Mouse (Mus musculus): ENCODE results near the gene Tmem88b. TPM values are rescaled to one million over a fixed set of nuclear protein-coding genes. Genes with fewer than 3 reads are reported as not detected.
A peak's percentile ranks its signal among the peaks of the same experiment; 100 is the strongest.
"Not testable (repeated sequence)": the region's sequence is repeated elsewhere in the genome, so short reads cannot be mapped to it uniquely, and the experiment has no call there.

Gene Tmem88b
- polyA plus RNA-seq, 1 experiment from 2014 or later = 1.3 TPM

DNA sequence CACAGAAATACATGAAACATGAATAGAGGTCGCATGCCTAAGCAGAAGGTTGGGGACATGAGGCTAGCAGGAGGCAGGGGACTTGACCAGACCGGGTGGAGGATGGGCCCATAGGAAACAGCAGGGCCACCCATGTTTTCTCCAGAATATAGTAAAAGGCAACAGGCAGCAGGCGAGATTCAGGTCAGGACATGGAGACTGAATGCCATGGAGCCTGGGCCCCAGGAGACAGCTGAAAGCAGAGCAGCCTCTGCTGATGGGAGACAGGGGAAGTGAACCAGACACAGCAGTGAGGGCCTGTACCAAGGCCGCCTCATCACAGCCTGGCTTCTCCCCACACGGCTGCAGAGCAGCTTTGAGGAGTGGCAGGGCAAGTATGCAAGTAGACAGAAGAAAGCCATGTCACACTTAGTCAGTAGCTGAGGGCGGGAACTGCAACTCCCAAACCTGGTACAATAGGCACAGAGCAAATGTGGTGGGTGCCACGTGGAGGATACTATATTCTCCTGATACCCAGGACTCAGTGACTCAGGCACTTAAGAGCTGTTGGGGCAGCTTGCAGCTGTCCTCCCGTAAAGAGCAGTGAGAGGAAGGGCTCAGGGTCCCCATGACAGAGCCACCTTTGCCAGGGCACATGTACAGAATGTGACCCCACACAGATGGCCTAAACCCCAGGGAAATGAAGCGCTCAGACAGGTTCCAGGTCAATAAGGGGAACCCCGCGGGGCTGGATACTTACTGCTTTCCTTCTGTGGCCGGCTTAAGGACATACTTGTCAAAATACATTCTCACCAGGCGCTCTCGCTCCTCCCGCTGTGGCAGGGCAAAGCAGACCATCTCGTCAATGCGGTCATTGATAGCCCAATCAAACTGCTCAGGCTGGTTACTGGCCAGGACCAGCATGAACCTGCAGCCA lies 38.8 kb downstream of the Tmem88b start:
- no peak overlapping the region for H3K4me2 ChIP-seq (ENCODE audit: low read length)
- H3K4me1 ChIP-seq (ENCODE audit: control insufficient read depth, insufficient read depth, low read depth, low read length) = no peaks in the 10 kb centered on the region
- no peaks in the 10 kb centered on the region for H3K27me3 ChIP-seq (replicated peaks; ENCODE audit: control insufficient read depth, insufficient read depth, low read length)
- no peak for ATAC-seq
- H3K9me3 ChIP-seq (ENCODE audit: control insufficient read depth, low read length) = no peaks in the 10 kb centered on the region
- no peak overlapping the region for H3K27ac ChIP-seq (ENCODE audit: low read depth, low read length)
- H3K36me3 ChIP-seq (ENCODE audit: control insufficient read depth, insufficient read depth, low read length) = peaks cover 30% of the 10 kb centered on the region
- WGBS = 88% methylated on average over 17 of the region's 17 CpGs
- H3K9ac ChIP-seq (ENCODE audit: low read depth, low read length) = no peak overlapping the region
- no peak overlapping the region for H3K4me3 ChIP-seq (ENCODE audit: low read length)

DNA sequence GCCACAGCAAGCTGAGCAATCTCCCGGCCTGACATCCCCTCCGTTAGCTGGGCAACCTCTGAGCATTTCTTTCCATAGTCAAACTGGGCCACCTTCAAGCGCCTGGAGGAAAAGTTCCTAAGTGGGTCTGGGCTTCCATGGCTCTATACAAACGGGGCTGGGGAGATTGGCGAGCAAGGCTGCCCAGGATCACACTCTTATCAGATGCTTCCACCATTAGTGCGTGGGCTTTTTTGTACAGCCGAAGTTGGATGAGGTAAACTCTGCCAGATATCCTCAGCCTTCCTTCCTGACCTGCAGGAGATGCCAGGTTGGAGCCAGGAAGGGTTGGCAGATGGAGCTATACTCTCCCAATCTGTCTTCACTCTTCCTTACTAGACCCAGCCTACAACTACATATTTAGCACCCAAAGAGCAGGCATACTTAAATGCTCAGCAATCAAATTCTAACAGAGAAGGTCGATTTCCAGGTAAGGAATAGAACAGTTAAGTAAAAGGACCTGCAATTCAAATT lies 39.6 kb downstream of the Tmem88b start:
- Histone ChIP-seq H3K4me1 (ENCODE audit: control insufficient read depth, insufficient read depth, low read depth, low read length) (no peaks in the 10 kb centered on the region), H3K36me3 (ENCODE audit: control insufficient read depth, insufficient read depth, low read length) (peaks cover 33% of the 10 kb centered on the region), H3K9ac (ENCODE audit: low read depth, low read length) (no peak overlapping the region), H3K27ac (ENCODE audit: low read depth, low read length) (no peak overlapping the region), H3K4me2 (ENCODE audit: low read length) (no peak overlapping the region), H3K9me3 (ENCODE audit: control insufficient read depth, low read length) (no peaks in the 10 kb centered on the region), H3K4me3 (ENCODE audit: low read length) (no peak overlapping the region), H3K27me3 (replicated peaks; ENCODE audit: control insufficient read depth, insufficient read depth, low read length) (no peaks in the 10 kb centered on the region)
- WGBS = 89% methylated on average over 8 of the region's 8 CpGs
- ATAC-seq = no peak

DNA sequence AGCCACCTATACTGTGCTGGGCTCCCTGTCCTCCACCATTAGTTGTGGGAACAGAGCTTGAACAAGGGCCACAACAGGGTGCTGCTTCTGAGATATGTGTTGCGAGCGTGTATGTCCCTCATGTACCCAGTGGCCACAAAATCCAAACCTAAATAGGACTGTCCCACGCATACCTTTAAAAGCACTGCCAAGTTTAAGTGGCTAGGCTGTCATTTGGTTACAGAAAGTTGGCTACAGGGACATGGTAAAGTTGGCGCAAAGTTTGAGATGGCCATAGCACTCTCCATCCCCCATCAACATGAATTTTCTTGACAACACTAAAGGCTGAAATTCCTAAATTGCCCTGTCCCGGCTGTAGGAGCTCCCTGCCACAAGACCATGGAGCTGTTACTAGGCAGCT lies 40.5 kb downstream of the Tmem88b start:
- no peak for ATAC-seq
- 96% methylated on average over 5 of the region's 5 CpGs for WGBS
- no peak overlapping the region for H3K27ac ChIP-seq (ENCODE audit: low read depth, low read length)
- H3K27me3 ChIP-seq (replicated peaks; ENCODE audit: control insufficient read depth, insufficient read depth, low read length) = no peaks in the 10 kb centered on the region
- no peak overlapping the region for H3K4me2 ChIP-seq (ENCODE audit: low read length)
- H3K4me1 ChIP-seq (ENCODE audit: control insufficient read depth, insufficient read depth, low read depth, low read length) = no peaks in the 10 kb centered on the region
- no peak overlapping the region for H3K9ac ChIP-seq (ENCODE audit: low read depth, low read length)
- peaks cover 40% of the 10 kb centered on the region for H3K36me3 ChIP-seq (ENCODE audit: control insufficient read depth, insufficient read depth, low read length)
- H3K4me3 ChIP-seq (ENCODE audit: low read length) = no peak overlapping the region
- H3K9me3 ChIP-seq (ENCODE audit: control insufficient read depth, low read length) = no peaks in the 10 kb centered on the region

DNA sequence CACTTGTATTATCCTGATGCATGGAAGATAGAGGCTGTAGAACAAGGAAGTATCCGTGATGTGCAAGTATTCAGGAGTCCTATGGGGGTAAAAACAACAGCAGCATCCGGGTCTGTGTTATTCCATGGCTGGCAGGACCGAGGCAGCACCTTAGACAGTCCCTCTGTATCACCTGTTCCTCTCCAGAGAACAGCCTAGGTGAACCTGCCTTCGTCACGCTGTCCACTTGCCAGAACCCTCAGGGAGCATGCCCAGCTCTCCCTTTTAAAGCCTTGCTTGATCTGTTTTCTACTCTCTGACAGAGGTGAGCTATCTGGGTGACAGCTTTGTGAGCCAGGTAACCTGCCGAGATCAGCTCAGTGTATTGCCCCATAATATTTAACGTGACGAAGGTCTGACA lies 41.2 kb downstream of the Tmem88b start:
- Histone ChIP-seq H3K27me3 (replicated peaks; ENCODE audit: control insufficient read depth, insufficient read depth, low read length) (no peaks in the 10 kb centered on the region), H3K4me2 (ENCODE audit: low read length) (no peak overlapping the region), H3K36me3 (ENCODE audit: control insufficient read depth, insufficient read depth, low read length) (peaks cover 40% of the 10 kb centered on the region), H3K9ac (ENCODE audit: low read depth, low read length) (no peak overlapping the region), H3K4me3 (ENCODE audit: low read length) (no peak overlapping the region), H3K9me3 (ENCODE audit: control insufficient read depth, low read length) (no peaks in the 10 kb centered on the region), H3K4me1 (ENCODE audit: control insufficient read depth, insufficient read depth, low read depth, low read length) (no peaks in the 10 kb centered on the region), H3K27ac (ENCODE audit: low read depth, low read length) (no peak overlapping the region)
- no peak for ATAC-seq
- WGBS = 95% methylated on average over 8 of the region's 8 CpGs

DNA sequence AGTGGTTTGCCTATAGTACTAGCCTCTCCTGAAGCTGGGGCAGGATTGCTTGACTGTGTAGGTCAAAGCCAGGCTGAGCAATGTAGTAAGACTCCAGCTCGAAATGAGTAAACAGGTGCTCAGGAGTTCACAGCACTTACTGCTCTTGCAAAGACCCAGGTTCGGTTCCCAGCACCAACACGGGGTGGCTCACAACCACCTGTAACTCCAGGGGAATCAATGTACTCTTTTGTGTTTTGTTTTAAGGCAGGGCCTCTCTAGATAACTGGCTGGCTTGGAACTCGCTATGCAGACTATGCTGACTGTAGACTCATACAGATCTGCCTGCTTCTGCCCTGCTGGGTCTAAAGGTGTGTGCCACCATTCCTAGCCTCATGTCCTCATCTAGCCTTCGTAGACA lies 43.0 kb downstream of the Tmem88b start:
- Histone ChIP-seq H3K27me3 (replicated peaks; ENCODE audit: control insufficient read depth, insufficient read depth, low read length) (no peaks in the 10 kb centered on the region), H3K9ac (ENCODE audit: low read depth, low read length) (no peak overlapping the region), H3K4me1 (ENCODE audit: control insufficient read depth, insufficient read depth, low read depth, low read length) (no peaks in the 10 kb centered on the region), H3K4me2 (ENCODE audit: low read length) (no peak overlapping the region), H3K9me3 (ENCODE audit: control insufficient read depth, low read length) (no peaks in the 10 kb centered on the region), H3K4me3 (ENCODE audit: low read length) (no peak overlapping the region), H3K27ac (ENCODE audit: low read depth, low read length) (no peak overlapping the region), H3K36me3 (ENCODE audit: control insufficient read depth, insufficient read depth, low read length) (peaks cover 29% of the 10 kb centered on the region)
- no peak for ATAC-seq
- WGBS = 97% methylated on average over 5 of the region's 5 CpGs

DNA sequence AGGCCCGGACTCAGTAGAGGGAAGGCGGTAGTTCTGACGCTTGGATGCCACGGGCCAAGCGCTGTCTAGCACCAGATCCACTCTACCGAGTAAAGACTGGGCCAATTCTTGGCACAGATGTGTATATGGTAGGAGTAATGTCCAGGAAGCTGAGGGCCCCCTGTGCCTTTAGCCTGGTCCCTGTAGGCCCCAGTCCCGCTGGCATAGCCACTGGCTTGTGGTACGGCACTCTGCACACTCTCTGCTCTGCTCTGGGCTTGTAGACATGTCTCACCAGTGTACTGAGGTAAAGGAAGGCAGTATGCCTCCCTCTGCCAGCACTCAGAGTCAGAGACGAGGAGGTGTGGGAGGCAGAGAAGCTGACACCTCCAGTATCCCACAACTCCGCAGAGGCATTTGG lies 45.0 kb downstream of the Tmem88b start:
- not testable (repeated sequence) for H3K4me2 ChIP-seq (ENCODE audit: low read length); H3K27me3 ChIP-seq (replicated peaks; ENCODE audit: control insufficient read depth, insufficient read depth, low read length); H3K27ac ChIP-seq (ENCODE audit: low read depth, low read length); H3K9ac ChIP-seq (ENCODE audit: low read depth, low read length); H3K4me1 ChIP-seq (ENCODE audit: control insufficient read depth, insufficient read depth, low read depth, low read length); H3K9me3 ChIP-seq (ENCODE audit: control insufficient read depth, low read length); H3K4me3 ChIP-seq (ENCODE audit: low read length); ATAC-seq
- peaks cover 25% of the 10 kb centered on the region for H3K36me3 ChIP-seq (ENCODE audit: control insufficient read depth, insufficient read depth, low read length)
- WGBS = 88% methylated on average over 10 of the region's 10 CpGs

DNA sequence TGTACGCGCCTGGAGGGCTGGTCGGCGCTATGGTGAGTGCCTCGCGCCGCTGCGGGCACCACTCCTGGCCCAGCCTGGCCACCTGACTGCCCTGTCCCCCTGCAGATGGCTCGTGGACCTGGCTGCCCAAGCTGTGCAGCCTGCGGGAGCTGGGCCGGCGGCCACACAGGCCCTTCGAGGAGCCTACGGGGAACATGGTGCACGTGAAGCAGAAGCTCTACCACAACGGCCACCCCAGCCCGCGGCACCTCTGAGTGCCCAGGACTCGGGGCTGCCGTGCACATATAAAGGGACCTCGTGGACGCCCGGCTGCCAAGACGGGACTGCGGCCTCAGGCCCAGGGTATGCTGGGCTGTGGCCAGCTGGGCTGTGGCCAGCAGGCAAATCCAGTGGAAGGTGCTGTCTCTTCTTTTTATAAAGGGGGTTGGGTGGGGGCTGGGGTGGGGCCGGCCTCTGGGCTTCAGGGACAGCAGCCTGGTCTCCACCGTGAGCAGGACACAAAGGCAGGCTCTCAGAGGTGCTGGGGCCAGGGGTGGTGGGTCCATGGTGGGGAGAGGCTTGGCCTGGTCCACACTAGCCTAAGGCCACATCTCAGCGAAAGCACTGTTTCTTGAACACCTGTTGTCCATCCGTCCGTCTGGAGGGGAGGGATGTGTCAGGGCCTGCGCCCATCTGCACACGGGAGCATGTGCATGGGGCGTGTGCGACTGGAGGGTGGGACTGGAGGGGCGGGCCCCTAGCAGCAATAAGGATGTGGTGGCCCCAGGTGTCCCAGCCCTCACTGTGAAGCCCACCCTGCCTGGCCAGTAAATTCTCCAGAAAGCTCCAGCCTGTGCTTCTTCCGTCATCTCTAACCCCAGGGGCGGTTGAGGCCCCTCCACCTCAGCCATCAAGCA lies 45.7 kb downstream of the Tmem88b start:
- peak overlapping the region; percentile 1; the same call in 1 of the 2 replicates for H3K27ac ChIP-seq (ENCODE audit: low read depth, low read length)
- H3K36me3 ChIP-seq (ENCODE audit: control insufficient read depth, insufficient read depth, low read length) = peaks cover 23% of the 10 kb centered on the region
- WGBS = 75% methylated on average over 35 of the region's 37 CpGs
- H3K27me3 ChIP-seq (replicated peaks; ENCODE audit: control insufficient read depth, insufficient read depth, low read length) = no peaks in the 10 kb centered on the region
- peaks cover 11% of the 10 kb centered on the region for H3K4me1 ChIP-seq (ENCODE audit: control insufficient read depth, insufficient read depth, low read depth, low read length)
- H3K4me3 ChIP-seq (ENCODE audit: low read length) = no peak overlapping the region
- no peaks in the 10 kb centered on the region for H3K9me3 ChIP-seq (ENCODE audit: control insufficient read depth, low read length)
- peak; percentile 17; the same call in 1 of the 2 replicates for ATAC-seq
- peak overlapping the region; percentile 4; the same call in 1 of the 2 replicates for H3K9ac ChIP-seq (ENCODE audit: low read depth, low read length)
- H3K4me2 ChIP-seq (ENCODE audit: low read length) = no peak overlapping the region

DNA sequence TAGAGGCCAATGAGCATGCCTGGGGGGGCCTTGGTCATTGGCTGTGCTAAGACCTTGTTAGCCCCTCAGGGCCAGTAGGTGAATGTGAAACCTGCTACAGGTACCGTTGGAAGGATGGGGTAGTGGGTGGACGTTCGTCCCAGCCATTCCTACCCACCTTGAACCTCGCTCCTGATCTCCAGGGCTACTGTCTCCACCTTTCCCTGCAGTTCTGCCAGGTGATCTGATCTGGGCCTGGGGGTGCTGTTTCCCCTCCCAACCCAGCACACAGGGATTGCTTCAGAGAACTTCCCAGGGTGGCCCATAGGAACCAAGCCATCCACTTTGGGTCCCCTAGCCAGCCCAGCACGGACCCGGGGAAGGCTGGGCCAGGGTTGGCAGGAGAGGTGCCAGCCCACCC lies 46.5 kb downstream of the Tmem88b start:
- Histone ChIP-seq H3K9ac (ENCODE audit: low read depth, low read length) (no peak overlapping the region), H3K36me3 (ENCODE audit: control insufficient read depth, insufficient read depth, low read length) (peaks cover 19% of the 10 kb centered on the region), H3K4me2 (ENCODE audit: low read length) (no peak overlapping the region), H3K4me3 (ENCODE audit: low read length) (no peak overlapping the region), H3K27ac (ENCODE audit: low read depth, low read length) (no peak overlapping the region), H3K9me3 (ENCODE audit: control insufficient read depth, low read length) (no peaks in the 10 kb centered on the region), H3K27me3 (replicated peaks; ENCODE audit: control insufficient read depth, insufficient read depth, low read length) (no peaks in the 10 kb centered on the region), H3K4me1 (ENCODE audit: control insufficient read depth, insufficient read depth, low read depth, low read length) (peaks cover 12% of the 10 kb centered on the region)
- no peak for ATAC-seq
- 92% methylated on average over 6 of the region's 6 CpGs for WGBS

DNA sequence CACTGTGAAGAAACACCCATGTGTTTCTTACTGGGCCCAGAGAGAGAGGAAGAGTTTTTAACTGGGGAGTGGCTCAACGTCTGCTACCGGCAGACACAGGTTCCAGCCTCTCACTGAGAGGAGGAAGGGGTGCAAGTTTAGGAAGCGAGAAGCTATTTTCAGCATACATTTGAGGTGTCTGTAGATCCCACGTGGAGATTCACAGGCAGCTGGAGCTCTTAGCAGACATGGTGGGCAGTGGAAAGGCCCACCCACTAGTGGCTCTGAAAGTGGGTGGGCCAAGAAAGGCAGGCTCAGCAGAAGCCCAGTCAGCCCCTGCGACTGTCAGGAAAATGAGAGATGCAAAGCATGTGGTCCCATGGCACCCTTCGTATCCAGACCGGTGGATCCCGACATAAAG lies 47.4 kb downstream of the Tmem88b start:
- Histone ChIP-seq H3K4me2 (ENCODE audit: low read length) (no peak overlapping the region), H3K9ac (ENCODE audit: low read depth, low read length) (no peak overlapping the region), H3K36me3 (ENCODE audit: control insufficient read depth, insufficient read depth, low read length) (peaks cover 19% of the 10 kb centered on the region), H3K27ac (ENCODE audit: low read depth, low read length) (no peak overlapping the region), H3K4me3 (ENCODE audit: low read length) (no peak overlapping the region), H3K4me1 (ENCODE audit: control insufficient read depth, insufficient read depth, low read depth, low read length) (peaks cover 18% of the 10 kb centered on the region), H3K27me3 (replicated peaks; ENCODE audit: control insufficient read depth, insufficient read depth, low read length) (no peaks in the 10 kb centered on the region), H3K9me3 (ENCODE audit: control insufficient read depth, low read length) (no peaks in the 10 kb centered on the region)
- 59% methylated on average over 8 of the region's 8 CpGs for WGBS
- no peak for ATAC-seq

Measured in hindbrain, embryonic 16.5 days (tissue).